Mouse (Mus musculus) layer of hippocampus, adult 9-10 months (tissue): ENCODE results near the gene Sema4b.

Experiments used
- DNase-seq: peaks from one replicate; pipeline ENCODE4 v3.0.0; 2022; ENCODE audit warnings: low spot score

Sema4b gene

GRCm38 (mm10) chr7:80216566-80216965 lies 29.9 kb downstream of the Sema4b start:
- DNase-seq: no peak

- DNase-seq: no peak
Observed at GRCm38 (mm10) chr7:80218666-80219065, 32.0 kb downstream of the Sema4b start.

GRCm38 (mm10) chr7:80220237-80220797 lies 33.7 kb downstream of the Sema4b start:
- no peak for DNase-seq

GRCm38 (mm10) chr7:80221179-80221750 lies 34.6 kb downstream of the Sema4b start:
- no peak for DNase-seq

- no peak for DNase-seq
Observed at GRCm38 (mm10) chr7:80227065-80227464, 40.4 kb downstream of the Sema4b start.

GRCm38 (mm10) chr7:80230196-80230595 lies 43.6 kb downstream of the Sema4b start:
- no peak for DNase-seq

GRCm38 (mm10) chr7:80231971-80232488 lies 45.4 kb downstream of the Sema4b start:
- no peak for DNase-seq

- peak; percentile 89 for DNase-seq
Observed at GRCm38 (mm10) chr7:80232489-80233029, 45.9 kb downstream of the Sema4b start, which contains the start of the genes Cib1 and Gdpgp1. Gene Cib1 (minus strand): TSS chr7:80232813. Gene Gdpgp1 (plus strand): TSS chr7:80232865.

- no peak for DNase-seq
Observed at GRCm38 (mm10) chr7:80233799-80234198, 47.2 kb downstream of the Sema4b start.

- DNase-seq: no peak
Observed at GRCm38 (mm10) chr7:80238542-80238941, 51.9 kb downstream of the Sema4b start.

- DNase-seq: no peak
Observed at GRCm38 (mm10) chr7:80241661-80242060, 55.0 kb downstream of the Sema4b start.

- DNase-seq: no peak
Observed at GRCm38 (mm10) chr7:80244851-80245250, 58.2 kb downstream of the Sema4b start.

- DNase-seq: peak; percentile 91
Observed at GRCm38 (mm10) chr7:80246148-80246721, 59.6 kb downstream of the Sema4b start, which contains the start of gene Ttll13. Gene Ttll13 (plus strand): TSS chr7:80246376.

GRCm38 (mm10) chr7:80246859-80247258 lies 60.2 kb downstream of the Sema4b start:
- no peak for DNase-seq

GRCm38 (mm10) chr7:80252437-80252836 lies 65.8 kb downstream of the Sema4b start:
- no peak for DNase-seq

- DNase-seq: no peak
Observed at GRCm38 (mm10) chr7:80252886-80253285, 66.2 kb downstream of the Sema4b start.

GRCm38 (mm10) chr7:80255981-80256380 lies 69.3 kb downstream of the Sema4b start:
- DNase-seq: no peak

GRCm38 (mm10) chr7:80257706-80258105 lies 71.1 kb downstream of the Sema4b start:
- no peak for DNase-seq

- DNase-seq: peak; percentile 60
Observed at GRCm38 (mm10) chr7:80260625-80261371, 74.2 kb downstream of the Sema4b start, which contains the start of gene Ngrn. Gene Ngrn (plus strand): TSS chr7:80261215.

- DNase-seq: no peak
Observed at GRCm38 (mm10) chr7:80261372-80261990, 74.8 kb downstream of the Sema4b start.

GRCm38 (mm10) chr7:80264606-80265005 lies 78.0 kb downstream of the Sema4b start:
- no peak for DNase-seq

GRCm38 (mm10) chr7:80267764-80268163 lies 81.1 kb downstream of the Sema4b start:
- DNase-seq: no peak
